Mouse (Mus musculus) thymus, adult 2 months (tissue): ENCODE data around the gene Prkca.

ENCODE experiments used
- CTCF ChIP-seq: fragments of 200-500 bp; IDR thresholded peaks from 2 replicates; pipeline ENCODE4 v1.5.1; 2012; ENCODE audit warnings: mild to moderate bottlenecking, control low read depth, low read length, moderate library complexity, borderline replicate concordance; ENCODE audit not compliant: control insufficient read depth, poor library complexity, insufficient read depth; ENCODE audit errors: extremely low read depth
- POLR2A ChIP-seq: fragments of 200-500 bp; IDR thresholded peaks from 2 replicates; pipeline ENCODE4 v1.6.1; 2012; ENCODE audit warnings: mild to moderate bottlenecking, low read length, control low read depth, moderate library complexity; ENCODE audit not compliant: control insufficient read depth, poor library complexity, insufficient read depth; ENCODE audit errors: extremely low read depth

DNA sequence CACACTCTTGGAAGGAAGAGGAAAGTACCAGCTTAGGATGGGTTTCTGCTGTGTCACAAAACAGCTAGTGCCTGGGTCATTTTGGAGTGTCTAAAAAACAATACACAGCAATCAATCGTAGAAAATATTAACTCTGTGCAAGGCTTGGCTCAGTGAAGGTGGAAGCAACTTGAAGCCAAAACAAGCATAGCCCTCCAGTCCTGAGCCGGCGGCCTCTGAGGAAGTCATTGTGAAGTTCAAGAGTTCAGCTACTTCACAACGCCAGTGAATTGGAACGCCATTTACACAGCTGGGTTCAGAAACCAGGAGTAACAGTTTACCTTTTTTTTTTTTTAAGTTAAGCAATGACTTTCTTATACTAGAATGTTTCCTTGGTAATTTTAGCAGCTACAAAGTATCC is 89.0 kb downstream of the Prkca start:
- TF ChIP-seq CTCF (no peak), POLR2A (no peak)
